Mouse (Mus musculus): Measurements from ENCODE around the gene Dchs1. TPM values are rescaled to one million over a fixed set of nuclear protein-coding genes. Genes with fewer than 3 reads are reported as not detected.

Dchs1 gene
- polyA plus RNA-seq, 1 experiment from 2014 or later: 13.4 TPM

- H3K27ac ChIP-seq: peak overlapping the region; percentile 82; the same call in 1 of the 2 replicates
- no peak overlapping the region; the same call in 1 of the 2 replicates for H3K4me3 ChIP-seq
- H3K36me3 ChIP-seq: peaks cover 75% of the 10 kb centered on the region
- H3K4me1 ChIP-seq (replicated peaks): peaks cover 35% of the 10 kb centered on the region
- H3K27me3 ChIP-seq (ENCODE audit: insufficient read depth, poor library complexity, severe bottlenecking): no peaks in the 10 kb centered on the region
- 88% methylated on average over 1 of the region's 1 CpGs for WGBS
- no peak for DNase-seq (ENCODE audit: low spot score)
- H3K9me3 ChIP-seq: no peaks in the 10 kb centered on the region
Measured at GRCm38 (mm10) chr7:105777316-105777715, 10.1 kb downstream of the Dchs1 start.

GRCm38 (mm10) chr7:105776026-105776425 is 11.4 kb downstream of the Dchs1 start:
- H3K27me3 ChIP-seq (ENCODE audit: insufficient read depth, poor library complexity, severe bottlenecking): no peaks in the 10 kb centered on the region
- no peak overlapping the region for H3K27ac ChIP-seq
- peaks cover 35% of the 10 kb centered on the region for H3K4me1 ChIP-seq (replicated peaks)
- H3K36me3 ChIP-seq: peaks cover 75% of the 10 kb centered on the region
- H3K9me3 ChIP-seq: no peaks in the 10 kb centered on the region
- 89% methylated on average over 2 of the region's 2 CpGs for WGBS
- H3K4me3 ChIP-seq: no peak overlapping the region
- DNase-seq (ENCODE audit: low spot score): no peak

GRCm38 (mm10) chr7:105774661-105775060 is 12.8 kb downstream of the Dchs1 start:
- 49% methylated on average over 8 of the region's 8 CpGs for WGBS
- DNase-seq (ENCODE audit: low spot score): no peak
- Histone ChIP-seq H3K4me3 (no peak overlapping the region), H3K36me3 (peaks cover 75% of the 10 kb centered on the region), H3K27ac (0 out of 2 replicates have a peak overlapping the region, but pooled peaks have one; percentile 43), H3K27me3 (ENCODE audit: insufficient read depth, poor library complexity, severe bottlenecking) (no peaks in the 10 kb centered on the region), H3K9me3 (no peaks in the 10 kb centered on the region), H3K4me1 (replicated peaks) (peaks cover 39% of the 10 kb centered on the region)

GRCm38 (mm10) chr7:105773041-105773440 is 14.4 kb downstream of the Dchs1 start:
- H3K27ac ChIP-seq: no peak overlapping the region
- 91% methylated on average over 5 of the region's 5 CpGs for WGBS
- H3K9me3 ChIP-seq: no peaks in the 10 kb centered on the region
- no peak for DNase-seq (ENCODE audit: low spot score)
- no peaks in the 10 kb centered on the region for H3K27me3 ChIP-seq (ENCODE audit: insufficient read depth, poor library complexity, severe bottlenecking)
- H3K36me3 ChIP-seq: peaks cover 63% of the 10 kb centered on the region
- no peak overlapping the region for H3K4me3 ChIP-seq
- H3K4me1 ChIP-seq (replicated peaks): peaks cover 35% of the 10 kb centered on the region

- H3K27ac ChIP-seq: no peak overlapping the region
- no peaks in the 10 kb centered on the region for H3K27me3 ChIP-seq (ENCODE audit: insufficient read depth, poor library complexity, severe bottlenecking)
- WGBS: 94% methylated on average over 15 of the region's 15 CpGs
- peaks cover 67% of the 10 kb centered on the region for H3K36me3 ChIP-seq
- H3K9me3 ChIP-seq: no peaks in the 10 kb centered on the region
- DNase-seq (ENCODE audit: low spot score): no peak
- no peak overlapping the region for H3K4me3 ChIP-seq
- H3K4me1 ChIP-seq (replicated peaks): peaks cover 35% of the 10 kb centered on the region
Measured at GRCm38 (mm10) chr7:105772331-105772730, 15.1 kb downstream of the Dchs1 start.

- 95% methylated on average over 3 of the region's 3 CpGs for WGBS
- H3K9me3 ChIP-seq: no peaks in the 10 kb centered on the region
- peaks cover 38% of the 10 kb centered on the region for H3K4me1 ChIP-seq (replicated peaks)
- no peak for DNase-seq (ENCODE audit: low spot score)
- H3K27ac ChIP-seq: no peak overlapping the region
- peaks cover 7% of the 10 kb centered on the region for H3K27me3 ChIP-seq (ENCODE audit: insufficient read depth, poor library complexity, severe bottlenecking)
- H3K36me3 ChIP-seq: peaks cover 72% of the 10 kb centered on the region
- no peak overlapping the region for H3K4me3 ChIP-seq
Measured at GRCm38 (mm10) chr7:105769959-105770358, 17.5 kb downstream of the Dchs1 start.

- Histone ChIP-seq H3K27me3 (ENCODE audit: insufficient read depth, poor library complexity, severe bottlenecking) (peaks cover 29% of the 10 kb centered on the region), H3K4me3 (peak overlapping the region; percentile 31), H3K4me1 (replicated peaks) (peaks cover 37% of the 10 kb centered on the region), H3K9me3 (no peaks in the 10 kb centered on the region), H3K27ac (peak overlapping the region; percentile 82), H3K36me3 (peaks cover 83% of the 10 kb centered on the region)
- 14% methylated on average over 6 of the region's 6 CpGs for WGBS
- DNase-seq (ENCODE audit: low spot score): peak; percentile 70
Measured at GRCm38 (mm10) chr7:105767729-105768165, 19.7 kb downstream of the Dchs1 start.

GRCm38 (mm10) chr7:105764331-105764730 is 23.1 kb downstream of the Dchs1 start:
- peaks cover 43% of the 10 kb centered on the region for H3K4me1 ChIP-seq (replicated peaks)
- H3K36me3 ChIP-seq: peaks cover 83% of the 10 kb centered on the region
- H3K9me3 ChIP-seq: no peaks in the 10 kb centered on the region
- H3K27ac ChIP-seq: no peak overlapping the region
- DNase-seq (ENCODE audit: low spot score): no peak
- peaks cover 51% of the 10 kb centered on the region for H3K27me3 ChIP-seq (ENCODE audit: insufficient read depth, poor library complexity, severe bottlenecking)
- no peak overlapping the region for H3K4me3 ChIP-seq
- 91% methylated on average over 11 of the region's 11 CpGs for WGBS

- Histone ChIP-seq H3K27me3 (ENCODE audit: insufficient read depth, poor library complexity, severe bottlenecking) (peaks cover 51% of the 10 kb centered on the region), H3K36me3 (peaks cover 95% of the 10 kb centered on the region), H3K4me3 (peak overlapping the region; percentile 39), H3K9me3 (no peaks in the 10 kb centered on the region), H3K27ac (no peak overlapping the region), H3K4me1 (replicated peaks) (peaks cover 28% of the 10 kb centered on the region)
- no peak for DNase-seq (ENCODE audit: low spot score)
- WGBS: 18% methylated on average over 55 of the region's 55 CpGs
Measured at GRCm38 (mm10) chr7:105762517-105763270, 24.8 kb downstream of the Dchs1 start.

GRCm38 (mm10) chr7:105761813-105762484 is 25.5 kb downstream of the Dchs1 start:
- Histone ChIP-seq H3K4me1 (replicated peaks) (peaks cover 21% of the 10 kb centered on the region), H3K27ac (no peak overlapping the region), H3K9me3 (no peaks in the 10 kb centered on the region), H3K4me3 (peak overlapping the region; percentile 39), H3K36me3 (peaks cover 99% of the 10 kb centered on the region), H3K27me3 (ENCODE audit: insufficient read depth, poor library complexity, severe bottlenecking) (peaks cover 51% of the 10 kb centered on the region)
- WGBS: 15% methylated on average over 51 of the region's 51 CpGs
- DNase-seq (ENCODE audit: low spot score): peak; percentile 24

GRCm38 (mm10) chr7:105753281-105753680 is 34.2 kb downstream of the Dchs1 start:
- Histone ChIP-seq H3K4me3 (no peak overlapping the region), H3K9me3 (no peaks in the 10 kb centered on the region), H3K27ac (no peak overlapping the region), H3K27me3 (ENCODE audit: insufficient read depth, poor library complexity, severe bottlenecking) (no peaks in the 10 kb centered on the region), H3K36me3 (peaks cover 76% of the 10 kb centered on the region), H3K4me1 (replicated peaks) (peaks cover 19% of the 10 kb centered on the region)
- WGBS: 90% methylated on average over 10 of the region's 10 CpGs
- DNase-seq (ENCODE audit: low spot score): no peak

GRCm38 (mm10) chr7:105752716-105753115 is 34.7 kb downstream of the Dchs1 start:
- Histone ChIP-seq H3K36me3 (peaks cover 76% of the 10 kb centered on the region), H3K4me3 (no peak overlapping the region), H3K27me3 (ENCODE audit: insufficient read depth, poor library complexity, severe bottlenecking) (no peaks in the 10 kb centered on the region), H3K27ac (no peak overlapping the region), H3K9me3 (no peaks in the 10 kb centered on the region), H3K4me1 (replicated peaks) (peaks cover 19% of the 10 kb centered on the region)
- no peak for DNase-seq (ENCODE audit: low spot score)
- WGBS: 82% methylated on average over 2 of the region's 2 CpGs

All from hindbrain, embryonic 10.5 days (tissue).